Mouse (Mus musculus) forebrain, postnatal 0 days (tissue): ENCODE measurements around the gene Ryr1. TPM values are rescaled to one million over a fixed set of nuclear protein-coding genes. Genes with fewer than 3 reads are reported as not detected.

Experiments used
- ATAC-seq: fragments of 200-750 bp; cut with Nextera tagmentation; 2 replicates; pipeline ENCODE4 v1.8.0; 2017; ENCODE audit warnings: mild to moderate bottlenecking, moderate library complexity
- DNase-seq: peaks from one replicate; pipeline ENCODE4 v3.0.0-alpha.2; 2015
- H3K27ac ChIP-seq: fragments of 300-500 bp; sonication (generic); 2 replicates; pipeline ENCODE4 v1.5.1; 2014; ENCODE audit warnings: low read depth, mild to moderate bottlenecking, antibody characterized with exemption, low read length, moderate library complexity, mixed read lengths
- H3K27me3 ChIP-seq: fragments of 300-500 bp; sonication (generic); 2 replicates; pipeline ENCODE4 v1.6.1; 2014; ENCODE audit warnings: mild to moderate bottlenecking, low read length, mixed read lengths; ENCODE audit not compliant: insufficient read depth
- H3K36me3 ChIP-seq: fragments of 300-500 bp; sonication (generic); 2 replicates; pipeline ENCODE4 v1.6.1; 2014; ENCODE audit warnings: mild to moderate bottlenecking, moderate library complexity; ENCODE audit not compliant: insufficient read depth
- H3K4me1 ChIP-seq: fragments of 300-500 bp; sonication (generic); 2 replicates; pipeline ENCODE4 v1.6.1; 2014; ENCODE audit warnings: antibody characterized with exemption; ENCODE audit not compliant: insufficient read depth
- H3K4me2 ChIP-seq: fragments of 300-500 bp; sonication (generic); 2 replicates; pipeline ENCODE4 v1.6.1; 2014; ENCODE audit warnings: low read depth, mild to moderate bottlenecking, moderate library complexity
- H3K4me3 ChIP-seq: fragments of 300-500 bp; sonication (generic); 2 replicates; pipeline ENCODE4 v1.5.1; 2014; ENCODE audit warnings: low read depth, low read length, mixed read lengths
- H3K9ac ChIP-seq: fragments of 300-500 bp; sonication (generic); 2 replicates; pipeline ENCODE4 v1.6.1; 2014; ENCODE audit warnings: mild to moderate bottlenecking
- H3K9me3 ChIP-seq: fragments of 300-500 bp; sonication (generic); 2 replicates; pipeline ENCODE4 v1.6.1; 2016; ENCODE audit warnings: low read length
- CTCF ChIP-seq: sonication (generic); IDR thresholded peaks from 2 replicates; pipeline ENCODE4 v1.5.1; 2016; ENCODE audit warnings: antibody characterized with exemption, control low read depth, low read depth
- WGBS: fragments of 180-500 bp; shearing (Covaris S2); extraction: QIAGEN DNeasy Blood & Tissue Kit; methylation state at CpG from one replicate; pipeline ENCODE4 v1.1.7; 2014; 5-methylcytosine and 5-hydroxymethylcytosine counted together
- polyA plus RNA-seq: library from polyadenylated mRNA; unstranded; fragments of >200 nt; fragmentation: Nextera tagmentation; extraction: Ambion mirVana; gene quantifications from 2 replicates; pipeline ENCODE4 v1.2.1, GENCODE M21; 2015
- total RNA-seq: library from RNA; depleted of rRNA; stranded (reverse); fragments of >200 nt; gene quantifications from 2 replicates; pipeline ENCODE4 v1.2.3, GENCODE M21; 2014

The Ryr1 gene
- total and polyA plus RNA-seq, 2 experiments from 2014 or later: 4.6 to 8.8 TPM

DNA sequence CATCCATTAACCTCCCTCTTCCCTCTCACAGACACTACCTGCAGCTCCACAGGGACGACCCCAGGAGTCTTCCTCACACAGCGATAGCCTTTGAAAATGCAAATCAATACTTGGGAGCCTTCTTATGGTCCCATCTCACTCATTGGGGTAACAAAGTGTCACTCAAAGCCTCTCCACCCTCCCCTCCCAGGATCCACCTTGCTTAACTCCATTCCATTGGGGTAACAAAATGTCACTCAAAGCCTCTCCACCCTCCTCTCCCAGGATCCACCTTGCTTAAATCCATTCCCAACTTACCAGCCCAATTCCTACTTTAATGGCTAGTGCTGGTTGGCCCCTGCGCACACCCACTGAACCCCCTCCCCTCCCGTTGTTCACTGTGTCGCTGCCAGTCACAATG, 33.3 kb upstream of the Ryr1 start:
- no peak for TF ChIP-seq CTCF
- H3K36me3 ChIP-seq: peaks cover 12% of the 10 kb centered on the region
- no peaks in the 10 kb centered on the region for H3K9me3 ChIP-seq
- no peaks in the 10 kb centered on the region for H3K4me1 ChIP-seq
- DNase-seq (no peak), ATAC-seq (no peak)
- H3K4me3 ChIP-seq: no peak overlapping the region
- H3K27me3 ChIP-seq: no peaks in the 10 kb centered on the region
- H3K27ac ChIP-seq: no peak overlapping the region
- no peak overlapping the region for H3K9ac ChIP-seq
- WGBS: 1% methylated on average over 5 of the region's 5 CpGs
- H3K4me2 ChIP-seq: no peak overlapping the region

DNA sequence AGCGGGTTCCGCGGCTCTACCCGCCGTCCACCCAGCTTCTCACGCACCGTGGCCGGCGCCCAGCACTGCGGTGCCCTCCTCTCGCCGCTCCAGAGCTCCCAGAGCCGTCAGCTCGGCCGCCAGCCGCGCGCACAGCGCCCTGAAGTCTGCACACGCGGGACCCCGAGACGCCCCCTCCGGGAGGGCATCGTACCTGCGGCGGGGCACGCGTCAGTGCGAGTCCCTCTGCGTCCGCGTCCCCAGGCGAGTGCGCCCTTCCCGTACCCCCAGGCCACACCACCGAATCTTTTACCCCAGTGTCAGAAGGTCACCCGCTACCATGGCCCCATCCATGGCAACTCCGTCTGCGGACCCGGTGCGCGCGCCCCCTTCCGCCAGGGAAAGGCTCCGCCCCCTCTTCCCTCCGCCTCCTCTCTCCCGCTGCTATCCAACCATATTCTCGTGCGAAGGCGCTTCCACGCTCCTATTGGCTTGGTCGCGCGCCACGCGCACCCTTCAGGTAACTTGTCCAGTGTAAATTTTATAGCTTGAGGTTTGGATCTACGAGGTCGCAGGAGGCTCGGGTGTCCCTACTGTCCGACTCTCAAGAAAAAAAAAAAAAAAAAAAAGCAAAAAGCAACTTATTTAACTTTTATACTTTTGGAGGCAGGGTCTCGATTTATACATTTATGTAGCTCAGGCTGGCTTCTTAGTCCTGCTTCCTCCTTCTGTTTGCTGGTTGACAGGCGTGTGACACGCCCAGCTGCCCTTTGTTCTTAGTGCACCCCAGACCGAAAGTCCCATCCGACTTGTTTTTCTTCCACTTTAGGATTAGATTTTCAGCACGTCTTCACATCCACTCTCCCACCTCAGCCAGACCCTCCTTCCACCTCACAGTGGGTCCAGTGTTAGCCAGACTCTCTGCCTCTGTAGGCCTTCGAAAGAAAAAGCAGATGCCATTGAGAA, 31.1 kb upstream of the Ryr1 start, which contains the start of gene Fam98c:
Fam98c (minus strand) TSS at position 397 of the 945 bp plus-strand sequence.
- H3K9me3 ChIP-seq: no peaks in the 10 kb centered on the region
- TF ChIP-seq CTCF: peak; percentile 65
- H3K4me2 ChIP-seq: peak within 1 kb of the TSS; percentile 87
- peak within 1 kb of the TSS; percentile 86 for H3K27ac ChIP-seq
- ATAC-seq (peak; percentile 87), DNase-seq (peak; percentile 84)
- peaks cover 2% of the 10 kb centered on the region for H3K36me3 ChIP-seq
- no peaks in the 10 kb centered on the region for H3K27me3 ChIP-seq
- peak within 1 kb of the TSS; percentile 69 for H3K9ac ChIP-seq
- no peaks in the 10 kb centered on the region for H3K4me1 ChIP-seq
- peak within 1 kb of the TSS; percentile 78 for H3K4me3 ChIP-seq
- 3% methylated on average over 57 of the region's 68 CpGs for WGBS

DNA sequence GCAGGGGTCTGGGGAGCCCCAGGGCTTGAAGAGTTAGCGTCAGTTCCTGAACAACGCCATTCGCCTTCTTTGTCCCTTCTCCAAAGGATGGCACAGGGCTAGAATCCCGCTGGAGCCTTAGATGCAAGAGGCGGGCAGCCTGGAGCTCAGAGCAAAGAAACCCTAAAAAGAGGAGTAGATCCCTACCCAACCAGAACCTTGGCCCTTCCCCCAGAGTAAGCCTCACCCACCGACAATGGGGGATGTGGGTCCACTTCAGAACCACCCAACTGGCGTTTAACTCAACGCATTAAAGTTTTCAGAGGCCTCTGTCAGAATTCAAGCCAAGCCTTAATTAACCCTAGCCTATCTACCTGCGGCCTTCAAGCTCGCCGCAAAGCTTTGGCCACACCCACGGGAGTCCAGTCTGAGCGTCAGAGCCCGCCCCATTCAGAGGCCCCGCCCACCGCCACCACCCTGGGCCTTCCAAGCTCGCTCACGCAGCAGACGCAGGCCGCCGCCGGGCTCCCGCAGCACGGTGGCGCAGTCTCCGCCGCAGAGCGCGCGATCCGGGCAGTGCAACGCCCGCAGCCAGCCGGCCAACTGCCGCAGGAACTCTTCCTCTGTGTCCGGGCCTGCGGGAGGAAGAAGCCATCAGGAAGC, 30.3 kb upstream of the Ryr1 start:
- Histone ChIP-seq H3K36me3 (no peaks in the 10 kb centered on the region; the same call in 1 of the 2 replicates), H3K4me3 (peak overlapping the region; percentile 78), H3K4me1 (no peaks in the 10 kb centered on the region), H3K9ac (peak overlapping the region; percentile 69), H3K27ac (peak overlapping the region; percentile 86), H3K4me2 (peak overlapping the region; percentile 87), H3K27me3 (no peaks in the 10 kb centered on the region), H3K9me3 (no peaks in the 10 kb centered on the region)
- peak; percentile 52 for TF ChIP-seq CTCF
- DNase-seq: peak; percentile 89
- WGBS: 7% methylated on average over 37 of the region's 37 CpGs
- ATAC-seq: peak; percentile 92

DNA sequence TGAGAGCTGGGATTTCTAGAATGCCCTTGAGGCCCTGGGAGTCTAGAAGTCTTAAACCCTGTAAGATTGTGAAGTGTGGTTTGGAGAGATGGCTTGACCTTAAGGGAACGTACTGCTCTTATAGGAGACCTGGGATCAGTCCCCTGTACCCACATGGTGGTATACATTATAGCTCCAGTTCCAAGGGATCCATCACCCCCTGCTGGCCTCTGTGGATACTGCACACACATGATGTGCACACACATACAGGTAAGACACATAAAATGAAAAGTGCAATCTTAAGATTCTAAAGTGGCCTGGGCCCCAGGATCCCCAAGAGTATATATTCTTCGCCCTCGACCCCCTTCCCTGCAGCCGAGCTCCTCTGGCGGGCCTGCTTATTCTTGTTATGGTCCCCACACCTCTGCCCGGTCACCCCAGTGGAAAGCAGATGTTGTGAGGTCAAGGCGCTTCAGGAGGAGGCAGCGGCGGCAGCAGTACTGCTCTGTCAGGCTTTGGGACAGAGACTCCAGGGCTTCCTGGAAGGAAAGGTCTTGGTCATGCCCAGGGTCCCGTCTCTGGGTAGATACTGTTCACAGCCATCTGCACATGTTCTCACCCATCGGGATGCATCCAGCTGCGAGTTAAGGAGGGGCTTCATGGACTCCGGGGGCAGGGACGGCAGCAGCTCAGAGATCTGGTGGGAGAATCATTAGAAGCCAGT, 29.2 kb upstream of the Ryr1 start:
- H3K27me3 ChIP-seq: no peaks in the 10 kb centered on the region
- peak; percentile 28 for TF ChIP-seq CTCF
- H3K9me3 ChIP-seq: no peaks in the 10 kb centered on the region
- H3K4me2 ChIP-seq: no peak overlapping the region
- no peaks in the 10 kb centered on the region for H3K4me1 ChIP-seq
- no peak overlapping the region for H3K27ac ChIP-seq
- no peak for DNase-seq
- H3K36me3 ChIP-seq: no peaks in the 10 kb centered on the region; the same call in 1 of the 2 replicates
- ATAC-seq: no peak
- H3K9ac ChIP-seq: no peak overlapping the region
- 97% methylated on average over 14 of the region's 14 CpGs for WGBS
- H3K4me3 ChIP-seq: no peak overlapping the region

DNA sequence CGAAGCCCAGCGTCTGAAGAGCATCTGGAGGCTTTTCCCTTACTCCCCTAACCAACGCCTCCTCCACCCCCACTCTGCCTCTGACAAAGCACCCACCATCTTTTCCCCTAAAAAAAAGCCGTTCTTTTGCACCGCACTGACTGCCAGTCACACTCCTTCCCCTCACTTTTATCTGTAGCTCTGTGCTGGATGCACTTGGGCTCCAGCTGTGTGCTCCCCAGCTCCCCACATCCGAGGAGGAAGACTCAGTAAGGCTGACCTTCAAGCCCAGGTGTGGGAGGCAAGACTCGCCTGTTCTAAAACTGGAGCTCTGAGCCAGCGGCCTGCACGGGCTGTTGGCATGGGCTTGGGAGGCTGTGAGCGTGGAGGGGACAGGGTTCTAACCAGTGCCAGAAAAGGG, 26.5 kb upstream of the Ryr1 start:
- H3K4me2 ChIP-seq: no peak overlapping the region
- H3K4me1 ChIP-seq: no peaks in the 10 kb centered on the region
- H3K27ac ChIP-seq: no peak overlapping the region
- TF ChIP-seq CTCF: no peak
- ATAC-seq (no peak), DNase-seq (no peak)
- H3K9ac ChIP-seq: no peak overlapping the region
- WGBS: 66% methylated on average over 10 of the region's 10 CpGs
- H3K9me3 ChIP-seq: no peaks in the 10 kb centered on the region
- H3K27me3 ChIP-seq: no peaks in the 10 kb centered on the region
- no peak overlapping the region for H3K4me3 ChIP-seq
- H3K36me3 ChIP-seq: no peaks in the 10 kb centered on the region; the same call in 1 of the 2 replicates

DNA sequence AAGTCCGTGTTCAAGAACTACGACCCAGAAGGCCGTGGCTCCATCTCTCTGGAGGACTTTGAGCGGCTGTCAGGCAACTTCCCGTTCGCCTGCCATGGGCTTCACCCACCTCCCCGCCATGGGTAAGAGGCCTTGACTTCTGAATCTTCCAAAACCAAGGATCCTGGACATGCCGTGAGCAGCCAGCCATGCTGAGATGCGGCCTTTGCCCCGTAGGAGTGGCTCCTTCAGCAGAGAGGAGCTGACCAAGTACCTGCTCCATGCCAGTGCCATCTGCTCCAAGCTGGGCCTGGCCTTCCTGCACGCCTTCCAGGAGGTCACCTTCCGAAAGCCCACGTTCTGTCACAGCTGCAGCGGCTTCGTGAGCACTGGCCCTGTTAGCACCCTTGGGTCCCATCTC, 23.8 kb upstream of the Ryr1 start:
- no peak overlapping the region for H3K9ac ChIP-seq
- H3K27me3 ChIP-seq: no peaks in the 10 kb centered on the region
- H3K4me1 ChIP-seq: no peaks in the 10 kb centered on the region
- H3K4me2 ChIP-seq: no peak overlapping the region
- WGBS: 91% methylated on average over 15 of the region's 15 CpGs
- no peak for TF ChIP-seq CTCF
- ATAC-seq (no peak), DNase-seq (no peak)
- H3K4me3 ChIP-seq: no peak overlapping the region
- no peak overlapping the region for H3K27ac ChIP-seq
- H3K9me3 ChIP-seq: no peaks in the 10 kb centered on the region
- no peaks in the 10 kb centered on the region; the same call in 1 of the 2 replicates for H3K36me3 ChIP-seq
